ENCODE assay signal across 24 mouse cellular contexts in the genomic region with DNA sequence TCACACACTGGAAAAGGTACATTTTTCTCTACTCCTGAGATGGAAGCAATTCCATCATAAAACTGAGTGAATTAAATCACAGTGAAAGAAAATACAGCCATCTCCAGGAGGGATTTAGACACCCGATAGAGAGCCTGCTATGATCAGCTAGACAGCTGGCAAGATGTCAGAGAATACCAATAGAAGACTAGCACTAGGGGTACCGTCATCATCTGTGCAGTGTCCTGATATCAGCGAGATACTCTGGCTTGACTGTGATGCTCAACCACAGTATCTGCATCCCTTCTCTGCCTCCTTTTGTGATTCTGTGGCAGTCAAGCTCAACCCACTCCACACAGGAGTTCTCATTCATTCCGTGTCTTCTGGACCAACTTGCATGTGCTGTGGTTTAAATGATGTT.
DNase-seq lines count a peak whose midpoint lies in the region; ATAC-seq and TF ChIP-seq lines count a peak whose summit lies in the region.
"Had no signal": no experiment of that assay in that cellular context is flagged by ENCODE, and none has a peak within 500 bp of the region (broad histone marks: within the 10 kb centered on the region; RNA-seq: fewer than 3 reads in every experiment).

No protein-coding gene starts in this region.

- peak; percentile 70; the same call in 1 of the 2 replicates for ATAC-seq in forebrain, embryonic 13.5 days
- ATAC-seq in forebrain, embryonic 11.5 days (replicated peaks; ENCODE audit: low FRiP score): no peak
- ATAC-seq in neural tube, embryonic 13.5 days (ENCODE audit: low read depth): no peak; the same call in 1 of the 2 replicates
- no peak for ATAC-seq in neural tube, embryonic 15.5 days (ENCODE audit: low FRiP score)
- ATAC-seq in limb, embryonic 14.5 days (ENCODE audit: low FRiP score, low read depth): no peak
- ATAC-seq in midbrain, postnatal 0 days (ENCODE audit: low FRiP score): no peak
- ATAC-seq: liver, embryonic 12.5 days had no signal

- no peak for TF ChIP-seq POLR2A in limb, embryonic 14.5 days (IDR thresholded peaks at IDR 0.05; ENCODE audit: borderline replicate concordance, extremely low read depth, insufficient read depth, insufficient read length)

- H3K4me2 ChIP-seq in forebrain, embryonic 13.5 days: no peak overlapping the region
- no peak overlapping the region for H3K4me2 ChIP-seq in forebrain, embryonic 11.5 days (ENCODE audit: low read depth, low read length, severe bottlenecking)
- H3K4me2 ChIP-seq in neural tube, embryonic 13.5 days: no peak overlapping the region
- no peak overlapping the region for H3K4me2 ChIP-seq in neural tube, embryonic 15.5 days
- no peak overlapping the region for H3K4me2 ChIP-seq in limb, embryonic 14.5 days (replicated peaks; ENCODE audit: low read depth, low read length, severe bottlenecking)
- no peak overlapping the region for H3K4me2 ChIP-seq in midbrain, postnatal 0 days (ENCODE audit: low read depth, low read length, poor library complexity, severe bottlenecking)
- H3K4me2 ChIP-seq: heart, embryonic 13.5 days; liver, embryonic 12.5 days had no signal

- no peak overlapping the region for H3K9ac ChIP-seq in forebrain, embryonic 13.5 days
- no peak overlapping the region for H3K9ac ChIP-seq in forebrain, embryonic 11.5 days (ENCODE audit: low read length)
- H3K9ac ChIP-seq in neural tube, embryonic 13.5 days: no peak overlapping the region
- no peak overlapping the region for H3K9ac ChIP-seq in neural tube, embryonic 15.5 days (replicated peaks)
- no peak overlapping the region for H3K9ac ChIP-seq in limb, embryonic 14.5 days (ENCODE audit: low read depth, low read length, severe bottlenecking)
- H3K9ac ChIP-seq in midbrain, postnatal 0 days (replicated peaks; ENCODE audit: low read length, poor library complexity, severe bottlenecking): no peak overlapping the region
- H3K9ac ChIP-seq: heart, embryonic 13.5 days; liver, embryonic 12.5 days had no signal

- no peak for DNase-seq in forebrain, embryonic 11.5 days (ENCODE audit: low spot score)
- no peak for DNase-seq in limb, embryonic 14.5 days (ENCODE audit: low spot score)
- DNase-seq in midbrain, postnatal 0 days (ENCODE audit: low spot score): peak; percentile 15
- no peak for DNase-seq in adrenal gland, adult 18-20 months (ENCODE audit: low spot score in 2 of 2)
- no peak for DNase-seq in left cerebral cortex, postnatal 14 days (ENCODE audit: low spot score in 2 of 2)
- DNase-seq: adrenal gland, postnatal 14 days; cerebellum, adult 8-10 months; cerebellum, postnatal 36 days; embryo, embryonic 11 days; gastrocnemius, postnatal 36 days; heart, adult 2 months; heart, postnatal 14 days; kidney, adult 11 months; layer of hippocampus, adult 9-11 months; lung, adult 18-20 months; lung, postnatal 10 days; right cerebral cortex, postnatal 4 days; thymus, postnatal 25 days had no signal

- intact Hi-C loops in left cerebral cortex, postnatal 14 days (cut with DNase I): no loop called here

- H3K36me3 ChIP-seq in forebrain, embryonic 13.5 days (ENCODE audit: poor library complexity, severe bottlenecking): no peaks in the 10 kb centered on the region
- no peaks in the 10 kb centered on the region for H3K36me3 ChIP-seq in forebrain, embryonic 11.5 days (ENCODE audit: control insufficient read depth, insufficient read depth, low read length)
- no peaks in the 10 kb centered on the region for H3K36me3 ChIP-seq in neural tube, embryonic 13.5 days
- H3K36me3 ChIP-seq in neural tube, embryonic 15.5 days: no peaks in the 10 kb centered on the region
- H3K36me3 ChIP-seq in limb, embryonic 14.5 days (ENCODE audit: control insufficient read depth, insufficient read depth, low read length): no peaks in the 10 kb centered on the region
- no peaks in the 10 kb centered on the region for H3K36me3 ChIP-seq in midbrain, postnatal 0 days (ENCODE audit: insufficient read depth, low read length)
- H3K36me3 ChIP-seq: heart, embryonic 13.5 days; liver, embryonic 12.5 days had no signal

- no peaks in the 10 kb centered on the region for H3K27me3 ChIP-seq in forebrain, embryonic 13.5 days
- no peaks in the 10 kb centered on the region for H3K27me3 ChIP-seq in forebrain, embryonic 11.5 days (ENCODE audit: control insufficient read depth, insufficient read depth, low read length)
- no peaks in the 10 kb centered on the region for H3K27me3 ChIP-seq in neural tube, embryonic 13.5 days
- H3K27me3 ChIP-seq in neural tube, embryonic 15.5 days (replicated peaks): no peaks in the 10 kb centered on the region
- H3K27me3 ChIP-seq in limb, embryonic 14.5 days (ENCODE audit: control insufficient read depth, insufficient read depth, low read length): no peaks in the 10 kb centered on the region
- no peaks in the 10 kb centered on the region for H3K27me3 ChIP-seq in midbrain, postnatal 0 days (ENCODE audit: insufficient read depth, low read length)
- H3K27me3 ChIP-seq: heart, embryonic 13.5 days; liver, embryonic 12.5 days had no signal

- H3K9me3 ChIP-seq in forebrain, embryonic 13.5 days (replicated peaks): no peaks in the 10 kb centered on the region
- H3K9me3 ChIP-seq in forebrain, embryonic 11.5 days (ENCODE audit: control insufficient read depth, low read length): no peaks in the 10 kb centered on the region
- H3K9me3 ChIP-seq in neural tube, embryonic 13.5 days: no peaks in the 10 kb centered on the region
- no peaks in the 10 kb centered on the region for H3K9me3 ChIP-seq in neural tube, embryonic 15.5 days (replicated peaks)
- no peaks in the 10 kb centered on the region for H3K9me3 ChIP-seq in limb, embryonic 14.5 days (ENCODE audit: control insufficient read depth, low read length)
- H3K9me3 ChIP-seq in midbrain, postnatal 0 days (ENCODE audit: low read length): no peaks in the 10 kb centered on the region
- H3K9me3 ChIP-seq: heart, embryonic 13.5 days; liver, embryonic 12.5 days had no signal

- peak overlapping the region; percentile 33; the same call in 1 of the 2 replicates for H3K27ac ChIP-seq in forebrain, embryonic 13.5 days
- no peak overlapping the region for H3K27ac ChIP-seq in forebrain, embryonic 11.5 days (ENCODE audit: low read depth, low read length)
- peak overlapping the region; percentile 35; the same call in 1 of the 2 replicates for H3K27ac ChIP-seq in neural tube, embryonic 13.5 days (replicated peaks)
- no peak overlapping the region for H3K27ac ChIP-seq in neural tube, embryonic 15.5 days (replicated peaks)
- H3K27ac ChIP-seq in limb, embryonic 14.5 days (replicated peaks; ENCODE audit: low read depth, low read length): 0 out of 2 replicates have a peak overlapping the region, but pooled peaks have one; percentile 10
- no peak overlapping the region for H3K27ac ChIP-seq in midbrain, postnatal 0 days (ENCODE audit: low read depth, low read length)
- H3K27ac ChIP-seq: heart, adult 2 months; heart, embryonic 13.5 days; left cerebral cortex, adult 2 months; liver, embryonic 12.5 days had no signal

- no peak overlapping the region for H3K4me3 ChIP-seq in forebrain, embryonic 13.5 days
- H3K4me3 ChIP-seq in forebrain, embryonic 11.5 days (ENCODE audit: low read depth, low read length): no peak overlapping the region
- H3K4me3 ChIP-seq in neural tube, embryonic 13.5 days: no peak overlapping the region
- no peak overlapping the region for H3K4me3 ChIP-seq in neural tube, embryonic 15.5 days (replicated peaks)
- H3K4me3 ChIP-seq in limb, embryonic 14.5 days (replicated peaks; ENCODE audit: low read length): no peak overlapping the region
- H3K4me3 ChIP-seq in midbrain, postnatal 0 days (ENCODE audit: low read depth, low read length): no peak overlapping the region
- H3K4me3 ChIP-seq: heart, adult 2 months; heart, embryonic 13.5 days; left cerebral cortex, adult 2 months; liver, embryonic 12.5 days had no signal

- peaks cover 16% of the 10 kb centered on the region for H3K4me1 ChIP-seq in forebrain, embryonic 13.5 days
- no peaks in the 10 kb centered on the region for H3K4me1 ChIP-seq in forebrain, embryonic 11.5 days (replicated peaks; ENCODE audit: control insufficient read depth, insufficient read depth, low read length)
- H3K4me1 ChIP-seq in neural tube, embryonic 13.5 days (replicated peaks): peaks cover 26% of the 10 kb centered on the region
- H3K4me1 ChIP-seq in neural tube, embryonic 15.5 days: peaks cover 11% of the 10 kb centered on the region; the same call in 1 of the 2 replicates
- H3K4me1 ChIP-seq in limb, embryonic 14.5 days (ENCODE audit: control insufficient read depth, insufficient read depth, low read length): peaks cover 29% of the 10 kb centered on the region
- H3K4me1 ChIP-seq in midbrain, postnatal 0 days (ENCODE audit: insufficient read depth, low read length): no peaks in the 10 kb centered on the region
- H3K4me1 ChIP-seq: heart, embryonic 13.5 days; liver, embryonic 12.5 days had no signal

- 48% methylated on average over 4 of the region's 4 CpGs for WGBS in forebrain, embryonic 13.5 days
- WGBS in forebrain, embryonic 11.5 days: 76% methylated on average over 4 of the region's 4 CpGs
- WGBS in neural tube, embryonic 13.5 days: 43% methylated on average over 4 of the region's 4 CpGs
- 44% methylated on average over 4 of the region's 4 CpGs for WGBS in neural tube, embryonic 15.5 days
- WGBS in limb, embryonic 14.5 days: 26% methylated on average over 4 of the region's 4 CpGs
- 54% methylated on average over 4 of the region's 4 CpGs for WGBS in midbrain, postnatal 0 days

- TF ChIP-seq CTCF in midbrain, postnatal 0 days (IDR thresholded peaks at IDR 0.05): no peak

Comparison
In these comparisons a context has a peak if more than half of its experiments do, and no peak if none do; other contexts are left out.
1. H3K27ac ChIP-seq: peak in forebrain, embryonic 13.5 days (single experiment), neural tube, embryonic 13.5 days (single experiment) and limb, embryonic 14.5 days (single experiment); none in forebrain, embryonic 11.5 days (single experiment), neural tube, embryonic 15.5 days (single experiment) and midbrain, postnatal 0 days (single experiment).